Mouse (Mus musculus): Measurements from ENCODE around the gene Grm1. TPM values are rescaled to one million over a fixed set of nuclear protein-coding genes. Genes with fewer than 3 reads are reported as not detected.

The Grm1 gene
- polyA plus RNA-seq, 1 experiment from 2014 or later = 12.6 TPM

GRCm38 (mm10) chr10:10741314-10741713 is 340.8 kb downstream of the Grm1 start:
- Histone ChIP-seq H3K4me3 (no peak overlapping the region), H3K9me3 (no peaks in the 10 kb centered on the region), H3K36me3 (replicated peaks) (no peaks in the 10 kb centered on the region), H3K9ac (no peak overlapping the region), H3K4me2 (no peak overlapping the region), H3K27me3 (replicated peaks) (no peaks in the 10 kb centered on the region), H3K27ac (no peak overlapping the region), H3K4me1 (no peaks in the 10 kb centered on the region)
- 96% methylated on average over 5 of the region's 5 CpGs for WGBS
- no peak for ATAC-seq (replicated peaks)

GRCm38 (mm10) chr10:10740729-10741128 is 341.4 kb downstream of the Grm1 start:
- Histone ChIP-seq H3K4me1 (no peaks in the 10 kb centered on the region), H3K27me3 (replicated peaks) (no peaks in the 10 kb centered on the region), H3K36me3 (replicated peaks) (no peaks in the 10 kb centered on the region), H3K9me3 (no peaks in the 10 kb centered on the region), H3K4me3 (no peak overlapping the region), H3K27ac (no peak overlapping the region), H3K4me2 (no peak overlapping the region), H3K9ac (no peak overlapping the region)
- ATAC-seq (replicated peaks) = no peak
- WGBS = 60% methylated on average over 3 of the region's 3 CpGs

- Histone ChIP-seq H3K9me3 (no peaks in the 10 kb centered on the region), H3K27ac (no peak overlapping the region), H3K27me3 (replicated peaks) (no peaks in the 10 kb centered on the region), H3K9ac (no peak overlapping the region), H3K4me3 (no peak overlapping the region), H3K36me3 (replicated peaks) (no peaks in the 10 kb centered on the region), H3K4me2 (no peak overlapping the region), H3K4me1 (no peaks in the 10 kb centered on the region)
- 66% methylated on average over 1 of the region's 1 CpGs for WGBS
- no peak for ATAC-seq (replicated peaks)
These were observed 345.0 kb downstream of the Grm1 start for GRCm38 (mm10) chr10:10737041-10737681.

- no peak overlapping the region for H3K27ac ChIP-seq
- no peaks in the 10 kb centered on the region for H3K27me3 ChIP-seq (replicated peaks)
- H3K36me3 ChIP-seq (replicated peaks) = no peaks in the 10 kb centered on the region
- no peak overlapping the region for H3K4me2 ChIP-seq
- H3K9ac ChIP-seq = no peak overlapping the region
- 58% methylated on average over 5 of the region's 5 CpGs for WGBS
- no peak; the same call in 1 of the 2 replicates for ATAC-seq (replicated peaks)
- no peaks in the 10 kb centered on the region for H3K9me3 ChIP-seq
- H3K4me3 ChIP-seq = no peak overlapping the region
- H3K4me1 ChIP-seq = no peaks in the 10 kb centered on the region
These were observed 347.6 kb downstream of the Grm1 start for GRCm38 (mm10) chr10:10734561-10734960.

- no peaks in the 10 kb centered on the region for H3K36me3 ChIP-seq (replicated peaks)
- no peak overlapping the region for H3K27ac ChIP-seq
- no peak overlapping the region for H3K4me2 ChIP-seq
- no peaks in the 10 kb centered on the region for H3K9me3 ChIP-seq
- H3K9ac ChIP-seq = no peak overlapping the region
- 89% methylated on average over 5 of the region's 5 CpGs for WGBS
- ATAC-seq (replicated peaks) = no peak
- no peaks in the 10 kb centered on the region for H3K4me1 ChIP-seq
- H3K4me3 ChIP-seq = no peak overlapping the region
- H3K27me3 ChIP-seq (replicated peaks) = no peaks in the 10 kb centered on the region
These were observed 349.1 kb downstream of the Grm1 start for GRCm38 (mm10) chr10:10733092-10733491.

GRCm38 (mm10) chr10:10726501-10726900 is 355.7 kb downstream of the Grm1 start:
- Histone ChIP-seq H3K9me3 (no peaks in the 10 kb centered on the region), H3K4me1 (no peaks in the 10 kb centered on the region), H3K27me3 (replicated peaks) (no peaks in the 10 kb centered on the region), H3K4me3 (no peak overlapping the region), H3K4me2 (no peak overlapping the region), H3K9ac (no peak overlapping the region), H3K36me3 (replicated peaks) (no peaks in the 10 kb centered on the region), H3K27ac (no peak overlapping the region)
- WGBS = 85% methylated on average over 3 of the region's 3 CpGs
- no peak for ATAC-seq (replicated peaks)

GRCm38 (mm10) chr10:10710837-10711236 is 371.3 kb downstream of the Grm1 start:
- Histone ChIP-seq H3K27me3 (replicated peaks) (no peaks in the 10 kb centered on the region), H3K4me1 (no peaks in the 10 kb centered on the region), H3K27ac (no peak overlapping the region), H3K36me3 (replicated peaks) (no peaks in the 10 kb centered on the region), H3K9me3 (no peaks in the 10 kb centered on the region), H3K4me3 (no peak overlapping the region), H3K4me2 (no peak overlapping the region), H3K9ac (no peak overlapping the region)
- ATAC-seq (replicated peaks) = no peak
- WGBS = 79% methylated on average over 2 of the region's 2 CpGs

- Histone ChIP-seq H3K27me3 (replicated peaks) (no peaks in the 10 kb centered on the region), H3K4me2 (no peak overlapping the region), H3K9ac (no peak overlapping the region), H3K36me3 (replicated peaks) (no peaks in the 10 kb centered on the region), H3K4me3 (no peak overlapping the region), H3K27ac (no peak overlapping the region), H3K9me3 (no peaks in the 10 kb centered on the region), H3K4me1 (no peaks in the 10 kb centered on the region)
- no peak for ATAC-seq (replicated peaks)
- 95% methylated on average over 2 of the region's 2 CpGs for WGBS
These were observed 371.8 kb downstream of the Grm1 start for GRCm38 (mm10) chr10:10710359-10710758.

- Histone ChIP-seq H3K27me3 (replicated peaks) (no peaks in the 10 kb centered on the region), H3K4me3 (no peak overlapping the region), H3K4me2 (no peak overlapping the region), H3K27ac (no peak overlapping the region), H3K4me1 (no peaks in the 10 kb centered on the region), H3K36me3 (replicated peaks) (no peaks in the 10 kb centered on the region), H3K9ac (no peak overlapping the region), H3K9me3 (no peaks in the 10 kb centered on the region)
- WGBS = 84% methylated on average over 1 of the region's 1 CpGs
- ATAC-seq (replicated peaks) = no peak
These were observed 374.1 kb downstream of the Grm1 start for GRCm38 (mm10) chr10:10708031-10708430.

GRCm38 (mm10) chr10:10701326-10701725 is 380.8 kb downstream of the Grm1 start:
- no peak overlapping the region for H3K9ac ChIP-seq
- H3K4me3 ChIP-seq = no peak overlapping the region
- H3K4me1 ChIP-seq = no peaks in the 10 kb centered on the region
- no peaks in the 10 kb centered on the region for H3K36me3 ChIP-seq (replicated peaks)
- H3K9me3 ChIP-seq = no peaks in the 10 kb centered on the region
- H3K4me2 ChIP-seq = no peak overlapping the region
- H3K27me3 ChIP-seq (replicated peaks) = no peaks in the 10 kb centered on the region
- WGBS = 89% methylated on average over 1 of the region's 1 CpGs
- H3K27ac ChIP-seq = no peak overlapping the region
- ATAC-seq (replicated peaks) = no peak

GRCm38 (mm10) chr10:10700903-10701302 is 381.3 kb downstream of the Grm1 start:
- Histone ChIP-seq H3K4me2 (no peak overlapping the region), H3K4me3 (no peak overlapping the region), H3K36me3 (replicated peaks) (no peaks in the 10 kb centered on the region), H3K9ac (no peak overlapping the region), H3K4me1 (no peaks in the 10 kb centered on the region), H3K27ac (no peak overlapping the region), H3K27me3 (replicated peaks) (no peaks in the 10 kb centered on the region), H3K9me3 (no peaks in the 10 kb centered on the region)
- no peak for ATAC-seq (replicated peaks)
- 70% methylated on average over 1 of the region's 1 CpGs for WGBS

- no peak for ATAC-seq (replicated peaks)
- no peaks in the 10 kb centered on the region for H3K36me3 ChIP-seq (replicated peaks)
- H3K4me2 ChIP-seq = no peak overlapping the region
- H3K4me3 ChIP-seq = no peak overlapping the region
- no peaks in the 10 kb centered on the region for H3K27me3 ChIP-seq (replicated peaks)
- WGBS = 76% methylated on average over 6 of the region's 6 CpGs
- no peak overlapping the region for H3K9ac ChIP-seq
- H3K27ac ChIP-seq = no peak overlapping the region
- H3K4me1 ChIP-seq = no peaks in the 10 kb centered on the region
- no peaks in the 10 kb centered on the region for H3K9me3 ChIP-seq
These were observed 384.7 kb downstream of the Grm1 start for GRCm38 (mm10) chr10:10697497-10697896.

- Histone ChIP-seq H3K27me3 (replicated peaks) (no peaks in the 10 kb centered on the region), H3K9me3 (no peaks in the 10 kb centered on the region), H3K36me3 (replicated peaks) (no peaks in the 10 kb centered on the region), H3K4me1 (peaks cover 12% of the 10 kb centered on the region), H3K27ac (no peak overlapping the region), H3K9ac (peak overlapping the region; percentile 41; the same call in 1 of the 2 replicates), H3K4me3 (peak overlapping the region; percentile 48), H3K4me2 (peak overlapping the region; percentile 84)
- 10% methylated on average over 11 of the region's 11 CpGs for WGBS
- ATAC-seq (replicated peaks) = peak; percentile 62
These were observed 392.4 kb downstream of the Grm1 start for GRCm38 (mm10) chr10:10689668-10690223.
